Mouse (Mus musculus) CH12.LX (cell line): Measurements from ENCODE around the gene Lhfpl3. TPM values are rescaled to one million over a fixed set of nuclear protein-coding genes. Genes with fewer than 3 reads are reported as not detected.

Experiments used
- DNase-seq: peaks from one replicate; pipeline ENCODE4 v3.0.0-alpha.2; 2013; ENCODE audit errors: extremely low read depth
- H3K27ac ChIP-seq: 2 replicates; pipeline ENCODE4 v1.5.1; 2012; ENCODE audit warnings: low read depth, mild to moderate bottlenecking, control low read depth, moderate library complexity; ENCODE audit not compliant: insufficient read depth
- H3K27me3 ChIP-seq: replicated peaks from 2 replicates; pipeline ENCODE3; 2012; ENCODE audit warnings: inconsistent platforms
- H3K36me3 ChIP-seq, 2 experiments: replicated peaks in 1 of 2; 2 replicates each; pipeline versions ENCODE3 to v1.6.1; 2012; ENCODE audit warnings: inconsistent platforms in 1 of 2, low read length in 1 of 2, mild to moderate bottlenecking in 1 of 2, mixed read lengths in 1 of 2, moderate library complexity in 1 of 2; ENCODE audit not compliant: control insufficient read depth in 1 of 2, insufficient read depth in 1 of 2
- H3K4me1 ChIP-seq, 2 experiments: 2 replicates each; pipeline ENCODE4 v1.6.1; 2012; ENCODE audit warnings: inconsistent platforms in 1 of 2, moderate library complexity in 1 of 2; ENCODE audit not compliant: insufficient read depth in 2 of 2, control insufficient read depth in 1 of 2
- H3K4me2 ChIP-seq: 2 replicates; pipeline ENCODE4 v1.6.1; 2012; ENCODE audit warnings: low read depth, mild to moderate bottlenecking, control low read depth; ENCODE audit not compliant: poor library complexity, insufficient read depth, severe bottlenecking
- H3K4me3 ChIP-seq, 3 experiments: fragments of 150-350 bp in 1 of 3; sonication (generic) in 1 of 3; replicated peaks in 1 of 3; 2 replicates each; pipeline versions ENCODE3 to v1.5.1; 2011 to 2012; ENCODE audit warnings: low read depth in 2 of 3, low read length in 2 of 3, mild to moderate bottlenecking in 2 of 3, moderate library complexity in 2 of 3, control low read depth in 1 of 3, improper control_type of control experiment in 1 of 3, inconsistent platforms in 1 of 3, mixed read lengths in 1 of 3; ENCODE audit not compliant: poor library complexity in 1 of 3
- H3K79me2 ChIP-seq: replicated peaks from 2 replicates; pipeline ENCODE4 v1.6.1; 2012; ENCODE audit warnings: mild to moderate bottlenecking, moderate library complexity; ENCODE audit not compliant: control insufficient read depth, poor library complexity, insufficient read depth, severe bottlenecking; ENCODE audit errors: extremely low read depth
- H3K9ac ChIP-seq: 2 replicates; pipeline ENCODE4 v1.6.1; 2012; ENCODE audit warnings: low read depth, mild to moderate bottlenecking, control low read depth, moderate library complexity; ENCODE audit not compliant: insufficient read depth
- H3K9me3 ChIP-seq: replicated peaks from 2 replicates; pipeline ENCODE3; 2012; ENCODE audit warnings: low read length, inconsistent platforms, mixed read lengths
- CTCF ChIP-seq, 2 experiments: IDR thresholded peaks in 1 of 2; conservative IDR thresholded peaks in 1 of 2; 2 replicates each; pipeline ENCODE4 v1.5.1; 2011 to 2012; ENCODE audit warnings: low read depth in 2 of 2, low read length in 2 of 2, improper control_type of control experiment in 1 of 2, inconsistent platforms in 1 of 2, mild to moderate bottlenecking in 1 of 2, moderate library complexity in 1 of 2
- E2F4 ChIP-seq: IDR thresholded peaks from 2 replicates; pipeline ENCODE4 v1.6.1; 2011; ENCODE audit warnings: low read depth, low read length, improper control_type of control experiment; ENCODE audit not compliant: insufficient replicate concordance
- ELF1 ChIP-seq: IDR thresholded peaks from 2 replicates; pipeline ENCODE4 v1.6.1; 2014; ENCODE audit warnings: low read depth, mild to moderate bottlenecking, inconsistent platforms, low read length, improper control_type of control experiment
- EP300 ChIP-seq: IDR thresholded peaks from 2 replicates; pipeline ENCODE4 v1.6.1; 2011; ENCODE audit warnings: low read length, improper control_type of control experiment
- IRF4 ChIP-seq: IDR thresholded peaks from 2 replicates; pipeline ENCODE4 v1.6.1; 2014; ENCODE audit warnings: low read depth, mild to moderate bottlenecking, inconsistent platforms, low read length, improper control_type of control experiment
- JUND ChIP-seq: conservative IDR thresholded peaks from 2 replicates; pipeline ENCODE4 v1.6.1; 2011; ENCODE audit warnings: low read depth, low read length, improper control_type of control experiment
- MAX ChIP-seq: IDR thresholded peaks from 2 replicates; pipeline ENCODE4 v1.6.1; 2011; ENCODE audit warnings: low read length, improper control_type of control experiment
- MAZ ChIP-seq: IDR thresholded peaks from 2 replicates; pipeline ENCODE4 v1.6.1; 2012; ENCODE audit warnings: low read depth, mild to moderate bottlenecking, inconsistent platforms, low read length, improper control_type of control experiment, moderate library complexity
- MEF2A ChIP-seq: IDR thresholded peaks from 2 replicates; pipeline ENCODE4 v1.6.1; 2014; ENCODE audit warnings: low read depth, mild to moderate bottlenecking, inconsistent platforms, low read length, improper control_type of control experiment, borderline replicate concordance
- MXI1 ChIP-seq: IDR thresholded peaks from 2 replicates; pipeline ENCODE4 v1.6.1; 2011; ENCODE audit warnings: mild to moderate bottlenecking, low read depth, low read length, improper control_type of control experiment
- PAX5 ChIP-seq: IDR thresholded peaks from 2 replicates; pipeline ENCODE4 v1.6.1; 2012; ENCODE audit warnings: low read length, inconsistent platforms, mixed read lengths
- POLR2A ChIP-seq: IDR thresholded peaks from 2 replicates; pipeline ENCODE4 v1.6.1; 2011; ENCODE audit warnings: low read depth, mild to moderate bottlenecking, improper control_type of control experiment, low read length
- POLR2AphosphoS2 ChIP-seq: IDR thresholded peaks from 2 replicates; pipeline ENCODE4 v1.6.1; 2011; ENCODE audit warnings: low read depth, low read length, improper control_type of control experiment
- RAD21 ChIP-seq: IDR thresholded peaks from 2 replicates; pipeline ENCODE4 v1.6.1; 2011; ENCODE audit warnings: low read depth, mild to moderate bottlenecking, low read length, improper control_type of control experiment, moderate library complexity
- RCOR1 ChIP-seq: conservative IDR thresholded peaks from 2 replicates; pipeline ENCODE4 v1.6.1; 2012; ENCODE audit warnings: low read depth, mild to moderate bottlenecking, inconsistent platforms, low read length, improper control_type of control experiment
- SIN3A ChIP-seq: IDR thresholded peaks from 2 replicates; pipeline ENCODE4 v1.6.1; 2012; ENCODE audit warnings: low read length, improper control_type of control experiment, inconsistent platforms
- TBP ChIP-seq: conservative IDR thresholded peaks from 2 replicates; pipeline ENCODE4 v1.6.1; 2011; ENCODE audit warnings: low read depth, low read length, improper control_type of control experiment
- UBTF ChIP-seq: IDR thresholded peaks from 2 replicates; pipeline ENCODE4 v1.6.1; 2012; ENCODE audit warnings: low read depth, mild to moderate bottlenecking, inconsistent platforms, low read length, improper control_type of control experiment, moderate library complexity
- ZC3H11A ChIP-seq: IDR thresholded peaks from 2 replicates; pipeline ENCODE4 v1.6.1; 2012; ENCODE audit warnings: low read depth, mild to moderate bottlenecking, inconsistent platforms, low read length, improper control_type of control experiment
- ZKSCAN1 ChIP-seq: IDR thresholded peaks from 2 replicates; pipeline ENCODE4 v1.6.1; 2012; ENCODE audit warnings: low read depth, inconsistent platforms, low read length, improper control_type of control experiment, borderline replicate concordance
- ZMIZ1 ChIP-seq: IDR thresholded peaks from 2 replicates; pipeline ENCODE4 v1.6.1; 2012; ENCODE audit warnings: low read depth, mild to moderate bottlenecking, inconsistent platforms, low read length, improper control_type of control experiment
- dilution Hi-C: fragments of 300-500 bp; cut with MboI; formaldehyde crosslinking; loops from 2 replicates; pipeline ENCODE4 v1.14.3; 2020; ENCODE audit warnings: low sequenced_read_pairs; ENCODE audit not compliant: extremely low pct_unique_long_range_greater_than_20kb, extremely low pct_ligation_motif_present
- in situ Hi-C: fragments of 300-500 bp; cut with MboI; formaldehyde crosslinking; loops from 3 replicates; pipeline ENCODE4 v1.14.3; 2019; ENCODE audit warnings: low sequenced_read_pairs, low pct_ligation_motif_present, low pct_unique_long_range_greater_than_20kb, mixed read lengths
- polyA plus RNA-seq: library from polyadenylated mRNA; unstranded; fragments of >175 nt; gene quantifications from 2 replicates; pipeline ENCODE4 v1.2.1, GENCODE M21; 2012; ENCODE audit warnings: low read depth; ENCODE audit not compliant: insufficient read length
- total RNA-seq, 2 experiments: library from RNA; depleted of rRNA; stranded (reverse); fragments of 300-350 nt in 1 of 2; fragments of >200 nt in 1 of 2; gene quantifications; 2 replicates each; pipeline ENCODE4 v1.2.3; 2012 to 2014

Lhfpl3 gene
- total and polyA plus RNA-seq, 3 experiments, result 0.08 to 0.11 TPM; not detected in 1

- no peaks in the 10 kb centered on the region for H3K4me1 ChIP-seq
- no peaks in the 10 kb centered on the region for H3K79me2 ChIP-seq
- no peak overlapping the region for H3K9ac ChIP-seq
- dilution Hi-C loops, result no loop called here
- no peaks in the 10 kb centered on the region for H3K27me3 ChIP-seq
- no peak overlapping the region for H3K4me2 ChIP-seq
- H3K36me3 ChIP-seq, result no peaks in the 10 kb centered on the region
- H3K9me3 ChIP-seq, result no peaks in the 10 kb centered on the region
- DNase-seq, result no peak
- in situ Hi-C loops, result no loop called here
- H3K27ac ChIP-seq, result no peak overlapping the region
- TF ChIP-seq EP300 (no peak), POLR2A (no peak), CTCF (conservative IDR thresholded peaks at IDR 0.05 in 1 of 2, IDR thresholded peaks at IDR 0.05 in 1 of 2; ENCODE audit: low read depth in 2 of 2, low read length in 2 of 2) (no peak), MEF2A (no peak), SIN3A (no peak), POLR2AphosphoS2 (no peak), IRF4 (no peak), UBTF (no peak), ZMIZ1 (no peak), MAZ (no peak)
- H3K4me3 ChIP-seq, result no peak overlapping the region
These were observed 349.0 kb downstream of the Lhfpl3 start for GRCm38 (mm10) chr5:23094894-23095293.

- no peak overlapping the region for H3K4me2 ChIP-seq
- no peak overlapping the region for H3K9ac ChIP-seq
- in situ Hi-C loops (no loop called here), dilution Hi-C loops (no loop called here)
- DNase-seq, result no peak
- peaks cover 3 to 4% of the 10 kb centered on the region in 2 experiments; a peak in 2 of 4 replicates for H3K4me1 ChIP-seq
- no peaks in the 10 kb centered on the region for H3K9me3 ChIP-seq
- H3K4me3 ChIP-seq, result no peak overlapping the region
- H3K79me2 ChIP-seq, result no peaks in the 10 kb centered on the region
- no peaks in the 10 kb centered on the region for H3K36me3 ChIP-seq
- TF ChIP-seq E2F4 (no peak), PAX5 (no peak), ZKSCAN1 (no peak), POLR2AphosphoS2 (no peak), MAX (no peak), UBTF (no peak), ZC3H11A (no peak), RCOR1 (no peak), CTCF (conservative IDR thresholded peaks at IDR 0.05 in 1 of 2, IDR thresholded peaks at IDR 0.05 in 1 of 2; ENCODE audit: low read depth in 2 of 2, low read length in 2 of 2) (no peak), TBP (no peak), ELF1 (no peak), RAD21 (no peak), MXI1 (no peak), JUND (no peak)
- H3K27me3 ChIP-seq, result no peaks in the 10 kb centered on the region
- H3K27ac ChIP-seq, result no peak overlapping the region
These were observed 360.7 kb downstream of the Lhfpl3 start for GRCm38 (mm10) chr5:23106536-23106935.
